Mouse (Mus musculus): Measurements from ENCODE around the gene Rhoa.
"Not testable (repeated sequence)": the region's sequence is repeated elsewhere in the genome, so short reads cannot be mapped to it uniquely, and the experiment has no call there.

Gene Rhoa

GRCm38 (mm10) chr9:108287526-108288238 lies 18.2 kb upstream of the Rhoa start:
- DNase-seq (ENCODE audit: low read depth, low spot score): not testable (repeated sequence)

- no peak for DNase-seq (ENCODE audit: low read depth, low spot score)
Measured at GRCm38 (mm10) chr9:108289347-108289746, 16.6 kb upstream of the Rhoa start.

GRCm38 (mm10) chr9:108290016-108290750 lies 15.7 kb upstream of the Rhoa start, which contains the start of gene Nicn1:
Gene Nicn1 (plus strand): TSS chr9:108290429.
- DNase-seq (ENCODE audit: low read depth, low spot score): peak; percentile 91

- DNase-seq (ENCODE audit: low read depth, low spot score): no peak
Measured at GRCm38 (mm10) chr9:108290773-108291172, 15.2 kb upstream of the Rhoa start.

GRCm38 (mm10) chr9:108296453-108297355 lies 9.2 kb upstream of the Rhoa start, which contains the start of gene Amt:
Gene Amt (plus strand): TSS chr9:108296853.
- no peak for DNase-seq (ENCODE audit: low read depth, low spot score)

GRCm38 (mm10) chr9:108301853-108302252 lies 4.1 kb upstream of the Rhoa start:
- no peak for DNase-seq (ENCODE audit: low read depth, low spot score)

GRCm38 (mm10) chr9:108304716-108305115 lies 1.2 kb upstream of the Rhoa start:
- DNase-seq (ENCODE audit: low read depth, low spot score): no peak

GRCm38 (mm10) chr9:108305170-108305569 lies 759 bp upstream of the Rhoa start:
- DNase-seq (ENCODE audit: low read depth, low spot score): no peak

GRCm38 (mm10) chr9:108306571-108306980 lies 647 bp downstream of the Rhoa start:
- peak; percentile 61 for DNase-seq (ENCODE audit: low read depth, low spot score)

- DNase-seq (ENCODE audit: low read depth, low spot score): no peak
Measured at GRCm38 (mm10) chr9:108307021-108307807, 1.3 kb downstream of the Rhoa start.

GRCm38 (mm10) chr9:108308141-108308540 lies 2.2 kb downstream of the Rhoa start:
- DNase-seq (ENCODE audit: low read depth, low spot score): no peak

- DNase-seq (ENCODE audit: low read depth, low spot score): no peak
Measured at GRCm38 (mm10) chr9:108317572-108317971, 11.6 kb downstream of the Rhoa start.

- DNase-seq (ENCODE audit: low read depth, low spot score): no peak
Measured at GRCm38 (mm10) chr9:108318462-108318861, 12.5 kb downstream of the Rhoa start.

GRCm38 (mm10) chr9:108322054-108322453 lies 16.1 kb downstream of the Rhoa start:
- DNase-seq (ENCODE audit: low read depth, low spot score): not testable (repeated sequence)

- no peak for DNase-seq (ENCODE audit: low read depth, low spot score)
Measured at GRCm38 (mm10) chr9:108324784-108325183, 18.9 kb downstream of the Rhoa start.

- DNase-seq (ENCODE audit: low read depth, low spot score): no peak
Measured at GRCm38 (mm10) chr9:108325811-108326210, 19.9 kb downstream of the Rhoa start.

- no peak for DNase-seq (ENCODE audit: low read depth, low spot score)
Measured at GRCm38 (mm10) chr9:108337848-108338550, 32.1 kb downstream of the Rhoa start.

GRCm38 (mm10) chr9:108338551-108338885 lies 32.6 kb downstream of the Rhoa start:
- DNase-seq (ENCODE audit: low read depth, low spot score): no peak

GRCm38 (mm10) chr9:108338886-108339781 lies 33.2 kb downstream of the Rhoa start, which contains the start of gene Gpx1:
Gene Gpx1 (plus strand): TSS chr9:108338903.
- peak; percentile 79 for DNase-seq (ENCODE audit: low read depth, low spot score)

Data from retina, postnatal 7 days (tissue).